ENCODE assay signal across 8 mouse cellular contexts in genomic region chr10:127071203-127071602, GRCm38 (mm10). TPM values are rescaled to one million over a fixed set of nuclear protein-coding genes. Genes with fewer than 3 reads are reported as not detected.
A peak's percentile ranks its signal among the peaks of the same experiment; 100 is the strongest.
DNase-seq lines count a peak whose midpoint lies in the region; ATAC-seq and TF ChIP-seq lines count a peak whose summit lies in the region.

No protein-coding gene starts in this region.

- TF ChIP-seq POLR2A in cortical plate, adult 2 months (IDR thresholded peaks at IDR 0.05; ENCODE audit: extremely low read depth, insufficient read depth, low read length) = no peak

- peak overlapping the region; percentile 89; the same call in 1 of the 2 replicates for H3K4me3 ChIP-seq in heart, postnatal 0 days (ENCODE audit: low read depth, low read length)
- peak overlapping the region; percentile 69 for H3K4me3 ChIP-seq in cortical plate, adult 2 months (ENCODE audit: insufficient read depth, low read length)
- peak overlapping the region; percentile 54 for H3K4me3 ChIP-seq in hindbrain, postnatal 0 days (ENCODE audit: low read length)
- peak overlapping the region; percentile 49 for H3K4me3 ChIP-seq in midbrain, embryonic 16.5 days (ENCODE audit: low read depth, low read length)

- H3K27me3 ChIP-seq in heart, postnatal 0 days (ENCODE audit: control insufficient read depth, insufficient read depth, low read length) = peaks cover 13% of the 10 kb centered on the region
- no peaks in the 10 kb centered on the region for H3K27me3 ChIP-seq in hindbrain, postnatal 0 days (ENCODE audit: insufficient read depth, low read length)
- H3K27me3 ChIP-seq in midbrain, embryonic 16.5 days (ENCODE audit: control insufficient read depth, insufficient read depth, low read depth, low read length) = no peaks in the 10 kb centered on the region

- TF ChIP-seq EP300 in heart, postnatal 0 days (IDR thresholded peaks at IDR 0.05; ENCODE audit: low read depth) = no peak

- intact Hi-C loops in heart, postnatal 25 days (cut with DNase I) = no loop called here

- peaks cover 15% of the 10 kb centered on the region for H3K4me1 ChIP-seq in heart, postnatal 0 days (ENCODE audit: control insufficient read depth, insufficient read depth)
- H3K4me1 ChIP-seq in cortical plate, adult 2 months (ENCODE audit: control insufficient read depth, insufficient read depth, low read length) = peaks cover 1% of the 10 kb centered on the region; the same call in 1 of the 2 replicates
- 0 out of 2 replicates have a peak, but pooled peaks cover 9% of the 10 kb centered on the region for H3K4me1 ChIP-seq in hindbrain, postnatal 0 days (ENCODE audit: insufficient read depth, low read length)
- H3K4me1 ChIP-seq in midbrain, embryonic 16.5 days (ENCODE audit: control insufficient read depth, insufficient read depth, low read length) = peaks cover 27% of the 10 kb centered on the region

- WGBS in heart, postnatal 0 days = 68% methylated on average over 9 of the region's 9 CpGs
- 72% methylated on average over 9 of the region's 9 CpGs for whole genome bisulfite sequencing in hindbrain, postnatal 0 days
- WGBS in midbrain, embryonic 16.5 days = 84% methylated on average over 9 of the region's 9 CpGs

- H3K36me3 ChIP-seq in heart, postnatal 0 days (replicated peaks; ENCODE audit: control insufficient read depth, insufficient read depth, low read length) = peaks cover 23% of the 10 kb centered on the region
- peaks cover 20% of the 10 kb centered on the region for H3K36me3 ChIP-seq in hindbrain, postnatal 0 days (ENCODE audit: insufficient read depth, low read length)
- H3K36me3 ChIP-seq in midbrain, embryonic 16.5 days (ENCODE audit: control insufficient read depth, insufficient read depth, low read length) = peaks cover 20% of the 10 kb centered on the region

- DNase-seq in heart, postnatal 0 days (ENCODE audit: low spot score) = no peak
- DNase-seq in heart, postnatal 25 days (ENCODE audit: low spot score) = no peak
- DNase-seq in hindbrain, postnatal 0 days (ENCODE audit: low spot score) = no peak
- no peak for DNase-seq in spleen, postnatal 10 days (ENCODE audit: low spot score in 2 of 2)
- DNase-seq in kidney, adult 9 months = no peak
- no peak for DNase-seq in T-cell, adult 2 months (ENCODE audit: low spot score)

- no peak overlapping the region; the same call in 1 of the 2 replicates for H3K9ac ChIP-seq in heart, postnatal 0 days (replicated peaks; ENCODE audit: low read depth, low read length)
- H3K9ac ChIP-seq in hindbrain, postnatal 0 days (replicated peaks; ENCODE audit: low read length) = peak overlapping the region; percentile 66
- H3K9ac ChIP-seq in midbrain, embryonic 16.5 days (ENCODE audit: low read depth, low read length) = peak overlapping the region; percentile 74

- H3K9me3 ChIP-seq in heart, postnatal 0 days (replicated peaks; ENCODE audit: control insufficient read depth, low read length) = no peaks in the 10 kb centered on the region
- no peaks in the 10 kb centered on the region for H3K9me3 ChIP-seq in hindbrain, postnatal 0 days (ENCODE audit: low read length)
- H3K9me3 ChIP-seq in midbrain, embryonic 16.5 days (replicated peaks; ENCODE audit: control insufficient read depth, low read length, poor library complexity, severe bottlenecking) = no peaks in the 10 kb centered on the region

- no peak for TF ChIP-seq CTCF in heart, postnatal 0 days (IDR thresholded peaks at IDR 0.05; ENCODE audit: low read depth)
- TF ChIP-seq CTCF in cortical plate, adult 2 months (IDR thresholded peaks at IDR 0.05; ENCODE audit: extremely low read depth, insufficient read depth, low read length) = no peak
- no peak for TF ChIP-seq CTCF in hindbrain, postnatal 0 days (IDR thresholded peaks at IDR 0.05; ENCODE audit: low read depth)

- ATAC-seq in heart, postnatal 0 days (ENCODE audit: insufficient read depth, low read depth) = no peak
- no peak for ATAC-seq in hindbrain, postnatal 0 days
- ATAC-seq in midbrain, embryonic 16.5 days = no peak

- no peak overlapping the region for H3K27ac ChIP-seq in heart, postnatal 0 days (ENCODE audit: low read depth)
- no peak overlapping the region for H3K27ac ChIP-seq in cortical plate, adult 2 months (ENCODE audit: insufficient read depth, low read length)
- peak overlapping the region; percentile 89 for H3K27ac ChIP-seq in hindbrain, postnatal 0 days
- H3K27ac ChIP-seq in midbrain, embryonic 16.5 days (ENCODE audit: low read length) = 0 out of 2 replicates have a peak overlapping the region, but pooled peaks have one; percentile 85

- H3K4me2 ChIP-seq in heart, postnatal 0 days (ENCODE audit: low read depth, low read length) = peak overlapping the region; percentile 80
- H3K4me2 ChIP-seq in hindbrain, postnatal 0 days (ENCODE audit: low read depth, low read length) = peak overlapping the region; percentile 96
- peak overlapping the region; percentile 89 for H3K4me2 ChIP-seq in midbrain, embryonic 16.5 days (ENCODE audit: low read length)

RNA-seq across cellular contexts. Expression of gene Tspan31, which starts 1.1 kb away (rescaled TPM):
- total RNA-seq in heart, postnatal 0 days (2014; rRNA removed; ENCODE audit: low replicate concordance) = 104 and 117 TPM in 2 replicates
- polyA plus RNA-seq in heart, postnatal 0 days (2015; fragmentation: Nextera tagmentation; extraction: Ambion mirVana) = 73.5 and 79.9 TPM in 2 replicates
- total RNA-seq in heart, postnatal 25 days (2021) = 10 to 100 TPM; 43.4 to 47.4 TPM
- 81.3 and 88.3 TPM in 2 replicates for polyA plus RNA-seq in cortical plate, adult 2 months (2012; rRNA removed)
- 113 and 129 TPM in 2 replicates for total RNA-seq in hindbrain, postnatal 0 days (2014; rRNA removed)
- 105 and 107 TPM in 2 replicates for polyA plus RNA-seq in hindbrain, postnatal 0 days (2015; fragmentation: Nextera tagmentation; extraction: Ambion mirVana)
- 105 and 110 TPM in 2 replicates for polyA plus RNA-seq in midbrain, embryonic 16.5 days (2015; fragmentation: Nextera tagmentation; extraction: Ambion mirVana)

RNA-seq across cellular contexts. Expression of gene Agap2, which starts 3.9 kb away (rescaled TPM):
- total RNA-seq in heart, postnatal 0 days (2014; rRNA removed; ENCODE audit: low replicate concordance) = 1.4 and 1.7 TPM in 2 replicates
- polyA plus RNA-seq in heart, postnatal 0 days (2015; fragmentation: Nextera tagmentation; extraction: Ambion mirVana) = 0.15 and 0.29 TPM in 2 replicates
- total RNA-seq in heart, postnatal 25 days (2021) = 1 to 10 TPM; 5.9 to 7.3 TPM
- polyA plus RNA-seq in cortical plate, adult 2 months (2012; rRNA removed) = 383 and 414 TPM in 2 replicates
- 229 and 238 TPM in 2 replicates for total RNA-seq in hindbrain, postnatal 0 days (2014; rRNA removed)
- polyA plus RNA-seq in hindbrain, postnatal 0 days (2015; fragmentation: Nextera tagmentation; extraction: Ambion mirVana) = 4.1 and 4.9 TPM in 2 replicates
- 5.1 and 5.3 TPM in 2 replicates for polyA plus RNA-seq in midbrain, embryonic 16.5 days (2015; fragmentation: Nextera tagmentation; extraction: Ambion mirVana)

RNA-seq across cellular contexts. Expression of gene Cdk4, which starts 7.9 kb away (rescaled TPM):
- total RNA-seq in heart, postnatal 0 days (2014; rRNA removed; ENCODE audit: low replicate concordance) = 457 and 539 TPM in 2 replicates
- 382 and 392 TPM in 2 replicates for polyA plus RNA-seq in heart, postnatal 0 days (2015; fragmentation: Nextera tagmentation; extraction: Ambion mirVana)
- total RNA-seq in heart, postnatal 25 days (2021) = 10 to 100 TPM; 76.1 to 83.3 TPM
- 134 and 139 TPM in 2 replicates for polyA plus RNA-seq in cortical plate, adult 2 months (2012; rRNA removed)
- 483 and 524 TPM in 2 replicates for total RNA-seq in hindbrain, postnatal 0 days (2014; rRNA removed)
- 519 and 563 TPM in 2 replicates for polyA plus RNA-seq in hindbrain, postnatal 0 days (2015; fragmentation: Nextera tagmentation; extraction: Ambion mirVana)
- 646 and 776 TPM in 2 replicates for polyA plus RNA-seq in midbrain, embryonic 16.5 days (2015; fragmentation: Nextera tagmentation; extraction: Ambion mirVana)

RNA-seq across cellular contexts. Expression of gene March9, which starts 11.2 kb away (rescaled TPM):
- 0.65 and 1.0 TPM in 2 replicates for total RNA-seq in heart, postnatal 0 days (2014; rRNA removed; ENCODE audit: low replicate concordance)
- 0.14 TPM in 2 replicates for polyA plus RNA-seq in heart, postnatal 0 days (2015; fragmentation: Nextera tagmentation; extraction: Ambion mirVana)
- total RNA-seq in heart, postnatal 25 days (2021) = 1 to 10 TPM; 2.3 to 2.5 TPM
- polyA plus RNA-seq in cortical plate, adult 2 months (2012; rRNA removed) = 11.8 TPM in 2 replicates
- 78.3 and 80.1 TPM in 2 replicates for total RNA-seq in hindbrain, postnatal 0 days (2014; rRNA removed)
- polyA plus RNA-seq in hindbrain, postnatal 0 days (2015; fragmentation: Nextera tagmentation; extraction: Ambion mirVana) = 6.7 and 7.0 TPM in 2 replicates
- polyA plus RNA-seq in midbrain, embryonic 16.5 days (2015; fragmentation: Nextera tagmentation; extraction: Ambion mirVana) = 5.6 and 6.3 TPM in 2 replicates

RNA-seq across cellular contexts. Expression of gene Cyp27b1, which starts 23.2 kb away (rescaled TPM):
- total RNA-seq in heart, postnatal 0 days (2014; rRNA removed; ENCODE audit: low replicate concordance) = not detected in 2 replicates
- polyA plus RNA-seq in heart, postnatal 0 days (2015; fragmentation: Nextera tagmentation; extraction: Ambion mirVana) = 0.04 and 0.08 TPM in 2 replicates
- total RNA-seq in heart, postnatal 25 days (2021) = under 1 TPM in 1 of 2 experiments, not detected in 1; 0.14 TPM
- polyA plus RNA-seq in cortical plate, adult 2 months (2012; rRNA removed) = 0.67 and 0.78 TPM in 2 replicates
- 0.26 and 0.58 TPM in 2 replicates for total RNA-seq in hindbrain, postnatal 0 days (2014; rRNA removed)
- polyA plus RNA-seq in hindbrain, postnatal 0 days (2015; fragmentation: Nextera tagmentation; extraction: Ambion mirVana) = not detected in 2 replicates
- polyA plus RNA-seq in midbrain, embryonic 16.5 days (2015; fragmentation: Nextera tagmentation; extraction: Ambion mirVana) = 0.08 and 0.14 TPM in 2 replicates

Comparison
In these comparisons a context has a peak if more than half of its experiments do, and no peak if none do; other contexts are left out.
1. H3K27ac ChIP-seq: peak in hindbrain, postnatal 0 days (single experiment) and midbrain, embryonic 16.5 days (single experiment); none in heart, postnatal 0 days (single experiment) and cortical plate, adult 2 months (single experiment).
2. RNA of gene Agap2, which starts 3.9 kb away (polyA plus RNA-seq): 383 to 414 TPM in cortical plate, adult 2 months; 5.1 to 5.3 TPM in midbrain, embryonic 16.5 days, 4.1 to 4.9 TPM in hindbrain, postnatal 0 days and 0.15 to 0.29 TPM in heart, postnatal 0 days; every median in the first group is over 10 times any median in the second.
3. Peak in every context shown above with its lines, with median percentiles within 50 percentile points of each other: H3K4me2 ChIP-seq and H3K4me3 ChIP-seq.